Mouse (Mus musculus): Measurements from ENCODE around the gene Fxyd5. TPM values are rescaled to one million over a fixed set of nuclear protein-coding genes. Genes with fewer than 3 reads are reported as not detected.
A peak's percentile ranks its signal among the peaks of the same experiment; 100 is the strongest.

Gene Fxyd5
- polyA plus RNA-seq, 2 experiments = 17.4 to 28.8 TPM

GRCm38 (mm10) chr7:31085171-31085570 is 42.9 kb upstream of the Fxyd5 start:
- H3K9me3 ChIP-seq (ENCODE audit: control insufficient read depth, low read length) = no peaks in the 10 kb centered on the region
- H3K9ac ChIP-seq (ENCODE audit: low read depth, low read length, severe bottlenecking) = no peak overlapping the region
- no peak for TF ChIP-seq POLR2A (IDR thresholded peaks at IDR 0.05; ENCODE audit: borderline replicate concordance, extremely low read depth, insufficient read depth, insufficient read length)
- 56% methylated on average over 3 of the region's 3 CpGs for WGBS
- H3K4me2 ChIP-seq (replicated peaks; ENCODE audit: low read depth, low read length, severe bottlenecking) = no peak overlapping the region
- no peak overlapping the region for H3K4me3 ChIP-seq (replicated peaks; ENCODE audit: low read length)
- peaks cover 2% of the 10 kb centered on the region; the same call in 1 of the 2 replicates for H3K4me1 ChIP-seq (ENCODE audit: control insufficient read depth, insufficient read depth, low read length)
- no peak overlapping the region for H3K27ac ChIP-seq (replicated peaks; ENCODE audit: low read depth, low read length)
- no peaks in the 10 kb centered on the region for H3K36me3 ChIP-seq (ENCODE audit: control insufficient read depth, insufficient read depth, low read length)
- H3K27me3 ChIP-seq (ENCODE audit: control insufficient read depth, insufficient read depth, low read length) = no peaks in the 10 kb centered on the region
- DNase-seq (ENCODE audit: low spot score) (no peak), ATAC-seq (ENCODE audit: low FRiP score, low read depth) (no peak)

GRCm38 (mm10) chr7:31084140-31084539 is 41.9 kb upstream of the Fxyd5 start:
- H3K9ac ChIP-seq (ENCODE audit: low read depth, low read length, severe bottlenecking) = no peak overlapping the region
- H3K27me3 ChIP-seq (ENCODE audit: control insufficient read depth, insufficient read depth, low read length) = no peaks in the 10 kb centered on the region
- peak overlapping the region; percentile 27; the same call in 1 of the 2 replicates for H3K27ac ChIP-seq (replicated peaks; ENCODE audit: low read depth, low read length)
- H3K4me3 ChIP-seq (replicated peaks; ENCODE audit: low read length) = no peak overlapping the region
- no peak for TF ChIP-seq POLR2A (IDR thresholded peaks at IDR 0.05; ENCODE audit: borderline replicate concordance, extremely low read depth, insufficient read depth, insufficient read length)
- peaks cover 2% of the 10 kb centered on the region; the same call in 1 of the 2 replicates for H3K4me1 ChIP-seq (ENCODE audit: control insufficient read depth, insufficient read depth, low read length)
- no peak for DNase-seq (ENCODE audit: low spot score)
- WGBS = 42% methylated on average over 9 of the region's 9 CpGs
- no peak overlapping the region for H3K4me2 ChIP-seq (replicated peaks; ENCODE audit: low read depth, low read length, severe bottlenecking)
- ATAC-seq (ENCODE audit: low FRiP score, low read depth) = no peak
- H3K36me3 ChIP-seq (ENCODE audit: control insufficient read depth, insufficient read depth, low read length) = no peaks in the 10 kb centered on the region
- H3K9me3 ChIP-seq (ENCODE audit: control insufficient read depth, low read length) = no peaks in the 10 kb centered on the region

GRCm38 (mm10) chr7:31082831-31083588 is 40.7 kb upstream of the Fxyd5 start:
- 68% methylated on average over 14 of the region's 14 CpGs for WGBS
- H3K36me3 ChIP-seq (ENCODE audit: control insufficient read depth, insufficient read depth, low read length) = no peaks in the 10 kb centered on the region
- TF ChIP-seq POLR2A (IDR thresholded peaks at IDR 0.05; ENCODE audit: borderline replicate concordance, extremely low read depth, insufficient read depth, insufficient read length) = no peak
- DNase-seq (ENCODE audit: low spot score) = no peak
- no peak overlapping the region; the same call in 1 of the 2 replicates for H3K27ac ChIP-seq (replicated peaks; ENCODE audit: low read depth, low read length)
- H3K9ac ChIP-seq (ENCODE audit: low read depth, low read length, severe bottlenecking) = no peak overlapping the region
- no peaks in the 10 kb centered on the region for H3K9me3 ChIP-seq (ENCODE audit: control insufficient read depth, low read length)
- H3K4me2 ChIP-seq (replicated peaks; ENCODE audit: low read depth, low read length, severe bottlenecking) = no peak overlapping the region
- no peak overlapping the region for H3K4me3 ChIP-seq (replicated peaks; ENCODE audit: low read length)
- peaks cover 2% of the 10 kb centered on the region; the same call in 1 of the 2 replicates for H3K4me1 ChIP-seq (ENCODE audit: control insufficient read depth, insufficient read depth, low read length)
- H3K27me3 ChIP-seq (ENCODE audit: control insufficient read depth, insufficient read depth, low read length) = no peaks in the 10 kb centered on the region
- peak; percentile 45; the same call in 1 of the 2 replicates for ATAC-seq (ENCODE audit: low FRiP score, low read depth)

- no peak for ATAC-seq (ENCODE audit: low FRiP score, low read depth)
- no peak overlapping the region for H3K4me2 ChIP-seq (replicated peaks; ENCODE audit: low read depth, low read length, severe bottlenecking)
- no peak overlapping the region for H3K4me3 ChIP-seq (replicated peaks; ENCODE audit: low read length)
- H3K27me3 ChIP-seq (ENCODE audit: control insufficient read depth, insufficient read depth, low read length) = no peaks in the 10 kb centered on the region
- H3K9ac ChIP-seq (ENCODE audit: low read depth, low read length, severe bottlenecking) = no peak overlapping the region
- no peak for TF ChIP-seq POLR2A (IDR thresholded peaks at IDR 0.05; ENCODE audit: borderline replicate concordance, extremely low read depth, insufficient read depth, insufficient read length)
- DNase-seq (ENCODE audit: low spot score) = no peak
- no peaks in the 10 kb centered on the region for H3K9me3 ChIP-seq (ENCODE audit: control insufficient read depth, low read length)
- peaks cover 7% of the 10 kb centered on the region; the same call in 1 of the 2 replicates for H3K4me1 ChIP-seq (ENCODE audit: control insufficient read depth, insufficient read depth, low read length)
- no peak overlapping the region for H3K27ac ChIP-seq (replicated peaks; ENCODE audit: low read depth, low read length)
- H3K36me3 ChIP-seq (ENCODE audit: control insufficient read depth, insufficient read depth, low read length) = no peaks in the 10 kb centered on the region
Observed at GRCm38 (mm10) chr7:31082106-31082505, 39.8 kb upstream of the Fxyd5 start.

- ATAC-seq (ENCODE audit: low FRiP score, low read depth) = no peak
Observed at GRCm38 (mm10) chr7:31081106-31081505, 38.8 kb upstream of the Fxyd5 start.

More at GRCm38 (mm10) chr7:31081106-31081505, 38.8 kb upstream of the Fxyd5 start:
- H3K27me3 ChIP-seq (ENCODE audit: control insufficient read depth, insufficient read depth, low read length) = no peaks in the 10 kb centered on the region
- no peak overlapping the region for H3K4me3 ChIP-seq (replicated peaks; ENCODE audit: low read length)
- H3K4me1 ChIP-seq (ENCODE audit: control insufficient read depth, insufficient read depth, low read length) = peaks cover 13% of the 10 kb centered on the region; the same call in 1 of the 2 replicates
- no peaks in the 10 kb centered on the region for H3K9me3 ChIP-seq (ENCODE audit: control insufficient read depth, low read length)
- no peak overlapping the region for H3K27ac ChIP-seq (replicated peaks; ENCODE audit: low read depth, low read length)
- H3K9ac ChIP-seq (ENCODE audit: low read depth, low read length, severe bottlenecking) = no peak overlapping the region
- DNase-seq (ENCODE audit: low spot score) = no peak
- H3K36me3 ChIP-seq (ENCODE audit: control insufficient read depth, insufficient read depth, low read length) = no peaks in the 10 kb centered on the region
- no peak for TF ChIP-seq POLR2A (IDR thresholded peaks at IDR 0.05; ENCODE audit: borderline replicate concordance, extremely low read depth, insufficient read depth, insufficient read length)
- no peak overlapping the region for H3K4me2 ChIP-seq (replicated peaks; ENCODE audit: low read depth, low read length, severe bottlenecking)
- WGBS = 52% methylated on average over 1 of the region's 1 CpGs
